Mouse (Mus musculus) MEL (cell line): ENCODE results near the gene Tert. TPM values are rescaled to one million over a fixed set of nuclear protein-coding genes. Genes with fewer than 3 reads are reported as not detected.

Source experiments
- DNase-seq: peaks from one replicate; pipeline ENCODE4 v3.0.0; 2011; ENCODE audit warnings: low read depth, low spot score
- H3K27ac ChIP-seq: 2 replicates; pipeline ENCODE4 v1.5.1; 2012; ENCODE audit warnings: low read depth, mild to moderate bottlenecking, control low read depth, low read length, moderate library complexity; ENCODE audit not compliant: control insufficient read depth
- H3K27me3 ChIP-seq, 2 experiments: fragments of 150-350 bp in 1 of 2; sonication (generic) in 1 of 2; 2 replicates each; pipeline ENCODE4 v1.6.1; 2012; ENCODE audit warnings: low read length in 2 of 2, mild to moderate bottlenecking in 2 of 2, improper control_type of control experiment in 1 of 2, moderate library complexity in 1 of 2; ENCODE audit not compliant: insufficient read depth in 2 of 2, control insufficient read depth in 1 of 2
- H3K36me3 ChIP-seq, 2 experiments: 2 replicates each; pipeline ENCODE4 v1.6.1; 2012 to 2014; ENCODE audit warnings: low read length in 2 of 2, improper control_type of control experiment in 1 of 2, inconsistent platforms in 1 of 2, mild to moderate bottlenecking in 1 of 2; ENCODE audit not compliant: insufficient read depth in 2 of 2, control insufficient read depth in 1 of 2
- H3K4me1 ChIP-seq, 2 experiments: fragments of 150-350 bp in 1 of 2; sonication (generic) in 1 of 2; 2 replicates each; pipeline ENCODE4 v1.6.1; 2012; ENCODE audit warnings: low read length in 2 of 2, improper control_type of control experiment in 1 of 2, mild to moderate bottlenecking in 1 of 2; ENCODE audit not compliant: insufficient read depth in 2 of 2, control insufficient read depth in 1 of 2
- H3K4me3 ChIP-seq, 2 experiments: fragments of 150-350 bp in 1 of 2; sonication (generic) in 1 of 2; 2 replicates each; pipeline ENCODE4 v1.5.1; 2012; ENCODE audit warnings: low read depth in 2 of 2, low read length in 2 of 2, mild to moderate bottlenecking in 2 of 2, moderate library complexity in 2 of 2, control low read depth in 1 of 2, improper control_type of control experiment in 1 of 2; ENCODE audit not compliant: control insufficient read depth in 1 of 2, insufficient read depth in 1 of 2
- H3K79me2 ChIP-seq: 2 replicates; pipeline ENCODE4 v1.6.1; 2012; ENCODE audit warnings: mild to moderate bottlenecking, low read length, moderate library complexity; ENCODE audit not compliant: control insufficient read depth, poor library complexity, insufficient read depth
- H3K9ac ChIP-seq: 2 replicates; pipeline ENCODE4 v1.6.1; 2012; ENCODE audit warnings: low read depth, mild to moderate bottlenecking, control low read depth, low read length, moderate library complexity; ENCODE audit not compliant: control insufficient read depth, poor library complexity, severe bottlenecking
- H3K9me3 ChIP-seq: fragments of 150-350 bp; sonication (generic); replicated peaks from 2 replicates; pipeline ENCODE4 v1.6.1; 2012; ENCODE audit warnings: mild to moderate bottlenecking, low read length, improper control_type of control experiment, moderate library complexity; ENCODE audit not compliant: insufficient read depth
- EP300 ChIP-seq, 2 experiments: IDR thresholded peaks; 2 replicates each; pipeline ENCODE4 v1.6.1; 2011; ENCODE audit warnings: improper control_type of control experiment in 2 of 2, low read length in 2 of 2, low read depth in 1 of 2, mild to moderate bottlenecking in 1 of 2
- ETS1 ChIP-seq: IDR thresholded peaks from 2 replicates; pipeline ENCODE4 v1.6.1; 2012; ENCODE audit warnings: low read depth, mild to moderate bottlenecking, inconsistent platforms, low read length, improper control_type of control experiment, moderate library complexity
- GABPA ChIP-seq: IDR thresholded peaks from 2 replicates; pipeline ENCODE4 v1.6.1; 2012; ENCODE audit warnings: low read depth, mild to moderate bottlenecking, inconsistent platforms, low read length, improper control_type of control experiment, moderate library complexity
- JUND ChIP-seq: IDR thresholded peaks from 2 replicates; pipeline ENCODE4 v1.6.1; 2011; ENCODE audit warnings: low read depth, mild to moderate bottlenecking, improper control_type of control experiment, low read length
- KAT2A ChIP-seq: conservative IDR thresholded peaks from 2 replicates; pipeline ENCODE4 v1.6.1; 2012; ENCODE audit warnings: low read depth, low read length, improper control_type of control experiment, inconsistent platforms
- MAFK ChIP-seq: IDR thresholded peaks from 2 replicates; pipeline ENCODE4 v1.6.1; 2011; ENCODE audit warnings: low read depth, mild to moderate bottlenecking, low read length, improper control_type of control experiment, borderline replicate concordance
- MYC ChIP-seq: IDR thresholded peaks from 2 replicates; pipeline ENCODE4 v1.6.1; 2011; ENCODE audit warnings: low read depth, mild to moderate bottlenecking, low read length, improper control_type of control experiment, moderate library complexity
- POLR2AphosphoS5 ChIP-seq: IDR thresholded peaks from 2 replicates; pipeline ENCODE4 v1.6.1; 2012; ENCODE audit warnings: low read depth, borderline replicate concordance, mild to moderate bottlenecking, inconsistent platforms, low read length, moderate library complexity, mixed read lengths
- RAD21 ChIP-seq: IDR thresholded peaks from 2 replicates; pipeline ENCODE4 v1.6.1; 2011; ENCODE audit warnings: mild to moderate bottlenecking, low read depth, low read length, improper control_type of control experiment
- TAL1 ChIP-seq: IDR thresholded peaks from 2 replicates; pipeline ENCODE4 v1.6.1; 2012; ENCODE audit warnings: mild to moderate bottlenecking, inconsistent platforms, low read length, moderate library complexity, mixed read lengths
- UBTF ChIP-seq: IDR thresholded peaks from 2 replicates; pipeline ENCODE4 v1.6.1; 2012; ENCODE audit warnings: low read depth, mild to moderate bottlenecking, inconsistent platforms, low read length, improper control_type of control experiment, moderate library complexity, borderline replicate concordance; ENCODE audit not compliant: insufficient read depth
- USF1 ChIP-seq: IDR thresholded peaks from 2 replicates; pipeline ENCODE4 v1.6.1; 2014; ENCODE audit warnings: low read depth, mild to moderate bottlenecking, inconsistent platforms, low read length, improper control_type of control experiment, moderate library complexity
- ZNF384 ChIP-seq: IDR thresholded peaks from 2 replicates; pipeline ENCODE4 v1.6.1; 2012; ENCODE audit warnings: low read depth, mild to moderate bottlenecking, inconsistent platforms, low read length, improper control_type of control experiment
- polyA plus RNA-seq, 2 experiments: library from polyadenylated mRNA; stranded (reverse) in 1 of 2; unstranded in 1 of 2; fragments of >175 nt in 1 of 2; fragments of >200 nt in 1 of 2; gene quantifications; 2 replicates each; pipeline versions ENCODE4 v1.2.1 to v1.2.4; 2012; ENCODE audit warnings: low replicate concordance in 2 of 2, low read depth in 1 of 2; ENCODE audit not compliant: insufficient read length in 2 of 2, insufficient read depth in 1 of 2, missing spikeins in 1 of 2
- total RNA-seq: library from RNA; depleted of rRNA; stranded (reverse); fragments of 300-350 nt; gene quantifications from 2 replicates; pipeline ENCODE4 v1.2.3, GENCODE M21; 2012

Tert gene
- total and polyA plus RNA-seq, 3 experiments = 1.2 to 2.0 TPM; not detected in 1

DNA sequence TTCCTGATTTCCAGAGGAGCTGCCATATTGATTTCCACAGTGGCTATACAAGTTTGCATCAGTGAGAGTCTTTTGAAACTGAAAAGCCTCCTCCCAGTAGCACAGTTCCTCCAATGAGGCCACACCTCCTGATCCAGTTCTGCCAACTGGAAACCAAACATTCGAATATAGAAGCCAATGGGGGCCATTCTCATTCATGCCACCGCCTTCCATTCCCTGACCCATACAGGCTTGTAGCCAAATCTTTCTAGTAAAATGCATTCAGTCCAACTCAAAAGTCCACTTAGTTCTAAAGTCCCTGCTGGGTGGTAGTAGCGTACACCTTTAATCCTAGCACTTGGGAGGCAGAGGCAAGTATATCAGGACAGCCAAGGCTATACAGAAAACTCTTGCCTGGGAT lies 26.6 kb downstream of the Tert start:
- no peak for DNase-seq
- Histone ChIP-seq H3K9ac (no peak overlapping the region), H3K9me3 (no peaks in the 10 kb centered on the region), H3K36me3 (no peaks in the 10 kb centered on the region), H3K27ac (no peak overlapping the region), H3K79me2 (no peaks in the 10 kb centered on the region), H3K4me3 (no peak overlapping the region), H3K27me3 (peaks cover 4 to 6% of the 10 kb centered on the region in 2 experiments), H3K4me1 (no peaks in the 10 kb centered on the region)
- TF ChIP-seq ETS1 (no peak), MAFK (no peak), ZNF384 (no peak), KAT2A (no peak), UBTF (no peak), USF1 (no peak)

DNA sequence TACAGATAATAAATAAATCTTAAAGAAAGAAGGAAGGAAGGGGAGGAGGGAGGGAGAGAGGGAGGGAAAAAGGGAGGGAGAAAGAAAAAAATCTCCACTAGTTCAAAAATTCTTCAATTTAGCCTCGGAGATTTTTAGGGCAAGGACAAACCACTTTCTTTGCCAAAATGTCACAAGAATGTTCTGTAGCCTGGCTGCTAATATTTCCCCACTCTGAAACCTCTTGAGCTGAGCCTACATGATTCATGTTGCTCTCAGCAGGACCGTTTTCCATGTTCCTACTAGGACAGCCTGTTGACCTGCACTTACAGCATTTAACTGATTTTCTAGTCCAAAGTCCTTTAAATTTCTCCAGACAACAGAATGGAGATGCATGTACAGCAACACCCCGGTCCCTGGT lies 28.3 kb downstream of the Tert start:
- Histone ChIP-seq H3K36me3 (no peaks in the 10 kb centered on the region), H3K4me1 (no peaks in the 10 kb centered on the region), H3K4me3 (no peak overlapping the region), H3K9ac (no peak overlapping the region), H3K9me3 (no peaks in the 10 kb centered on the region), H3K79me2 (no peaks in the 10 kb centered on the region), H3K27ac (no peak overlapping the region)
- no peak for DNase-seq
- TF ChIP-seq UBTF (no peak), MYC (no peak), RAD21 (no peak), EP300 (IDR thresholded peaks at IDR 0.05; ENCODE audit: low read depth in 1 of 2, low read length in 2 of 2) (no peak), MAFK (no peak), USF1 (no peak), TAL1 (no peak), JUND (no peak), GABPA (no peak), POLR2AphosphoS5 (no peak)
- TF ChIP-seq, all 39 proteins: peak for 0
- H3K27me3 ChIP-seq = peaks cover 6 to 8% of the 10 kb centered on the region in 2 experiments

DNA sequence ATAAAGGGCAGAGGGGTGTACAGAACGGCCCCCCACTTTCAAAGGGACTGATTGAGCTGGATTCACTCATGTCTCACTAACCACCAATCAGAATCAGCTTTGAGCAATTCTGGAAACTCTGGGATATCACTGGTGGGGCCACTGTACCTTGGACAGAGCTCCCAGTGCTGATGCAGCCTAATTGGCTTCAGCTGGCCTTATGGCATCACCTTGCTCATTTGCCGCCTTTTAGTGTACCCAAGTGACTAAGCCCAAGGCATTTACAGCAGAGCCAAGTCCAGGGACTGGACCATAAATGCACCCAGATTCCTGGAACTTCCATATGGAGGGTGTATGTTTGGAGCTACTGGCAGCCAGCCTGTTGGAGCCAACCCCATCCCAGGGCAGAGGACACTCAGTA lies 32.2 kb downstream of the Tert start:
- Histone ChIP-seq H3K9me3 (no peaks in the 10 kb centered on the region), H3K4me1 (no peaks in the 10 kb centered on the region), H3K36me3 (no peaks in the 10 kb centered on the region), H3K4me3 (no peak overlapping the region), H3K27ac (no peak overlapping the region), H3K27me3 (peaks cover 6 to 8% of the 10 kb centered on the region in 2 experiments), H3K79me2 (no peaks in the 10 kb centered on the region), H3K9ac (no peak overlapping the region)
- TF ChIP-seq KAT2A = no peak
- TF ChIP-seq MYC = no peak
- DNase-seq = no peak
